Mouse (Mus musculus): ENCODE data around the gene 2010003K11Rik.

Gene 2010003K11Rik

GRCm38 (mm10) chr19:4497263-4497973 is 965 bp downstream of the 2010003K11Rik start:
- peak; percentile 68 for DNase-seq (ENCODE audit: extremely low read depth, insufficient read length, low spot score)

- DNase-seq (ENCODE audit: extremely low read depth, insufficient read length, low spot score), result no peak
Measured at GRCm38 (mm10) chr19:4496535-4497262, 1.7 kb downstream of the 2010003K11Rik start.

DNA sequence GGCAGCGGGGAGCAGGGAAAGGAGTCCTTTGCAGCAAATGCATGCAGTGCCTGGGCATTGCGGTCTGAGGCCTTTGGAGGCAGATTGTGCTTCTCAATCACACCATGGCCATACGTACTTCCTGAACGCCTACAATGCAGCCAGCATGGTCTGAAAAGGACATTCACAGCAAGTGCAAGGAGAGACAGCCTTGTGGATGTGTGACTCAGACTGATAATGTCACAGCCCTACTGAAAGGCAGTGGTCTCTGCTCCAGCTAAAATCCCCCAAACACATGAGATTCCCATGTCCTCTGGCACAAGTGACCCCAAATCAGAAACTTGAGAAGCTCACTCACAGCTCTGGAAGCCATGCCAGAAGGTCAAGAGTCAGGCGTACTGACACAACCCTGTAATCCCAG is 2.6 kb downstream of the 2010003K11Rik start:
- no peak for DNase-seq (ENCODE audit: extremely low read depth, insufficient read length, low spot score)

DNA sequence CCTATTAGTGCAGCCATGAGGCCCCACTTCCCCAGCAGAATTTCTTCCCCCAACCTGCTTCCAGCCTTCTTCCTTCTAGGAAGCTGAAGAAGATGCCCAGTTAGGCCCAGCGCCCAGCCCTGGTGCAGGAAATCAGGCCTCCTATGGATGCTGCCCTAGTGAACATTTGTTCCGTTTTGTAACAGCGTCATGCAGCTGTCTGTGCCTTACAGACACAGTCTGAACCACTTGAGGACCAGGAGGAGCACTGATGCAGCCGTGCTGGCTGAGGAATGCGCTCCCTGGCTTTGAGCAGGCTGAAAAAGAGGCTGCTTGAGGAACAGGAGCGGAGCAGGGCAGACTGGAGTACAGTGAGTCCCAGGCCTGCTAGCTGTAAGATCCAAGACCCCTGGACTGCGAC is 3.7 kb downstream of the 2010003K11Rik start:
- DNase-seq (ENCODE audit: extremely low read depth, insufficient read length, low spot score), result no peak

DNA sequence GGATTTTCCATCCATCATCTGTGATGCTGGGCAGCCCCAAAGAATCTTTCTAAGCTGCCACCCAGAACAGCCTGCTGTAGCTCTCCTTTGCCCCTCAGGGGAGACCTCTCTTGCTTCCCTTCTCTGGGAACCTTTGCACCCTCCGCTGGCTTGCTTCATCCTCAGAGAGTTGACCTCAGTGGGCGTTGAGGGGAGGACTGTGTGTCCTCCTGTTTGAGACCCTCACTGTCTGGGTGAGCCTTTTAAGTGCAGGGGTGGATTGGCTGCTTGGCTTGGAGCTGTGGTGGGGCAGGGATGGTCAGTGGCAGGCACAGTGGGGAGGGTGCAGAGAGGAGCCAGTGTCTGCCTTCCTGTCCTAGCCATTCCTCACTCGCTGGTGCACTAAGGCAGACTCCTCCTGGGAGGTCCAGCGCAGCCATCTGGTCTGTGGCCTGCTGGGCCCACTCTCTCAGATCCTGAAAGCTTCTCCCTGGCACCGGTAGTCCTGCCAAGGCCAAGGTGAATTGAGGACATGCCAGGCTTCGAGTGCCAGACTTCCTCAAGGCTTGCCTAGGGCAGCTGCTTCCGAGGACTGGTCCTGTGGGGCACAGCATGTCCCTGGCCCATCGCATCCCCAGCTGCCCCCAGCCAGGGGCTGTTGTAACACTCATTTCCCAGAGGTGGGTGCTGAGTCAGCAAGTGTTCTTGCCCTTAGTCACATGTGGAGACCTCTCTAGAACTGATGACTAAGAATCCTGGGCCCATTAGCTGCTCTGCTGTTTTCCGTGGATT is 5.7 kb downstream of the 2010003K11Rik start:
- DNase-seq (ENCODE audit: extremely low read depth, insufficient read length, low spot score), result peak; percentile 76

DNA sequence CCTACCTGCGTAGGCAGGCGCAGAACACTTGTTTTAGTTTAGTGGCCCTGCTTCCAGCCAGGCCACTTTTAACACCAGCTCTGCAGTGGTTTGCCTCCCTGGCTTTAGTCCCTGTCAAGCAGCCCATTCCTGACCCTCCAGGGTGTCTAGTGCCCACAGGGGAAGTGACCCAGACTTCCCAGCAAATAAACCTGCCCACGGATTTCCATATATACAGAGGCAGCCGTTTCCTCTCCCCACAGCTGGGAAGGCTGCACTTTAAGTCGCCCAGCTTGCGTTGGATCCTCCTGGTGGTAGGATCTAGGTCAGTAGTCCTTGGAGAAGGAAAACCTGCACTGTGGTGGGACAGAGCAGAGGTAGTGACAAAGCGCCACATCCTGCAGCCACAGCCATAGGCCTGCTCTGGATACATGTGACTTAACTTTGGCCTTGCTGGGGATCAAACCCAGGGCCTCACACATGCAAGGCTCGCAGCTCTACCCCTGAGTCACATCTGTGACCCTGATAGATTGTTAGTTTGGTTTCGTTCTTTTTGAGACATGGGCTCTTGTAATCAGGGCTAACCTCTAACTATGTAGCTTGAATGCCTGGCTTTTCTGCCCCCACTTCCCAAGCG is 7.2 kb downstream of the 2010003K11Rik start:
- no peak for DNase-seq (ENCODE audit: extremely low read depth, insufficient read length, low spot score)

DNA sequence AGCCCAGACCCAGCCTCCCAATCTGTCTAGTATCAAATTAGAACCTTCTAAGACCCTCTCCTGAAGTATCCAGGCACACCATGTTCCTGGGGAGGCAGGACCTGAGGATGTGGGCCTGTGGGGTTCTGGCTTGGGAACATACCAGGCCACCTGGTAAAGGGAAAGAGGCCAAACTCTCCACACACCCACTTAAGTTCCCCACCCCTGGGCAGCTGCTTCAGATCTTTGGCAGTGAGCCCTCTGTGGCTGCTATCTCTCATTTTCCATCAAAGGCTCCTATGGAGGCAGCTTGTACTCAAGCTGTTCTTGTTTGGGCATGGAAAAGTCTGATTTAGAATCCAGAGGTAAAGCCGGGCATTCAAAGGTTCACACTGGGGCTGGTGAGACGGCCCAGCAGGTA is 10.5 kb downstream of the 2010003K11Rik start:
- no peak for DNase-seq (ENCODE audit: extremely low read depth, insufficient read length, low spot score)

- no peak for DNase-seq (ENCODE audit: extremely low read depth, insufficient read length, low spot score)
Measured at GRCm38 (mm10) chr19:4485006-4485405, 13.4 kb downstream of the 2010003K11Rik start.

DNA sequence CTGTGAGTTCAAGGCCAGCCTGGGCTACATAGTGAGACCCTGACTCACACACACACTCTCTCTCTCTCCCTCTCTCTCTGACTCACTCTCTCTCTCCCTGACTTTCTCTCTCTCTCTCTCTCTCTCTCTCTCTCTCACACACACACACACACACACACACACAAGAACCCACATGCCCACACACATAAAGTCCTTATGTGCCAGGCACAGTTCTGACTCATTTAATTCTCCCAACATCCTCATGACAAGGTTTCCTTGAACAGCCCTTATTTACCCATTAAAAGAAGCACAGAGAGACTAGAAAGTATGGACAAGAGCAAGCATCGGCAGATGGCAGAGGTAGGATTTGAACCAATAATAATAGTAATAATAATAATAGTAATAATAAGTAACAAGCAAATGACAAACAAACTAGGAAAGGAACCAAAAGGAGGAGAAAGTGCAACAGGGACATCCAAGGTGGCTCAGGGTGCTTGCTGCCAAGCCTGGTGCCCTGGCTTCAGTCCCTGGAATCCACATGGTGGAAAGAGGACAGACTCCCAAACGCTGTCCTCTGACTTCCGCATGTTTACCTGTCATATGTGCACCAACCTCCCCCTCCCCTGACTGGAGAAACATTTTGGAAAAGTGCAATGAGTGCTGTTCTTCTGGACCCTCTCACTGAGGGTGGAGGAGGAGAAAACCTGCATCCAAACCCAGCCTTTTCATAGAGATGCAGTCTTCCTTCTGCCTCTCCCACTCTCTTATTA is 16.1 kb downstream of the 2010003K11Rik start:
- no peak for DNase-seq (ENCODE audit: extremely low read depth, insufficient read length, low spot score)

DNA sequence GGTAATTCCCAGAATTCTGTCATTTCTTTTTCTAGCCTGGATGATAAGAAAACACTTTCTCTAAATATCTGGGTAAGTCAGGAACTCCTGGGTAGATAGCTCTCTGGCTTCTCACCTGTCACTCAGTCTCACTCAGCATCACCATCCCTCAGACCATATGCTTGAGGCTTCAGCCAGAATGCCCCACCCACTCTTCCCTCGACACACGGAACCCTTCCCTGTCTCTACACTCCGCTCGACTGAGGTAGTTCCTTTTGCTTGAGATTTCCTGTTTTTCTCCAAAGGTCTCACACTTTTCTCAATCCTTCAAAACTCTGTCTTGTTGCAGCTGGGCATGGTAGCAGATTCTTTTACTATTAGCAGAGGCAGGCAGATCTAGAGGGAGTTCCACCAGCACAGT is 17.1 kb downstream of the 2010003K11Rik start:
- no peak for DNase-seq (ENCODE audit: extremely low read depth, insufficient read length, low spot score)

DNA sequence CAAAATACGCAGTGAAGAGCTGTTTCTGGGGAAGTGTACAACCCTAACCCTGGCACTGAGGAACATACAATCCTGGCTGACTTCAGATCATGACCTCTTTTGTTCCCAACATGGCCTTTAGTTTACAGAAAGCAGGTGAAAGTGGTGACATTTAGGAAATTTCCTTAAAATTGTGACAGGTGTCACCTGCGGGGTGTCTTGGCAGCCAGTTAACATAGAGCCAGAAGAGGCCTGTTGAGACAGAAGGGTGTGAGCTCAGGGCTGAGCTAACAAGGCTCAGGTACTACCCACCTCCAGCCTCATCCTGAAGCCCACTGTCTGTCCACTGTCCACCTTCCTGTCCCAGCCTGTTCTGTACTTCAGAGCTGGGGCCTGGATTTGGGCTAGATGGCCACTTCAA is 18.3 kb downstream of the 2010003K11Rik start:
- no peak for DNase-seq (ENCODE audit: extremely low read depth, insufficient read length, low spot score)

DNA sequence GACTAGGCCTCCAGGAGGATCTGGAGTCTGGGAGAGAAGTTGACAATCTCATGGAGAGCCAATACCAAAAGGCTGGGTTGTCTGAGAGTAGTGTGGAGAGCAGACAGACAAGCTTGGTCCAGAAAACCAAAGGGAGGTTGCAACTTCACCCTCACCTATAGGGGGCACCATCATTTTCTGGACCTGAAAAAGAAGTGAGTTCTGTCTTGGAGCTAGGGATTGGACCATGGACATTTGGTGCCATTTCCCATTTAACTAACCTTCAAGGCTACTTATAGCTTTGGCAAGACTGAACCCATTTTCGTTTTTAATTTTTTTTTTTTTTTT is 20.2 kb downstream of the 2010003K11Rik start:
- DNase-seq (ENCODE audit: extremely low read depth, insufficient read length, low spot score), result no peak

DNA sequence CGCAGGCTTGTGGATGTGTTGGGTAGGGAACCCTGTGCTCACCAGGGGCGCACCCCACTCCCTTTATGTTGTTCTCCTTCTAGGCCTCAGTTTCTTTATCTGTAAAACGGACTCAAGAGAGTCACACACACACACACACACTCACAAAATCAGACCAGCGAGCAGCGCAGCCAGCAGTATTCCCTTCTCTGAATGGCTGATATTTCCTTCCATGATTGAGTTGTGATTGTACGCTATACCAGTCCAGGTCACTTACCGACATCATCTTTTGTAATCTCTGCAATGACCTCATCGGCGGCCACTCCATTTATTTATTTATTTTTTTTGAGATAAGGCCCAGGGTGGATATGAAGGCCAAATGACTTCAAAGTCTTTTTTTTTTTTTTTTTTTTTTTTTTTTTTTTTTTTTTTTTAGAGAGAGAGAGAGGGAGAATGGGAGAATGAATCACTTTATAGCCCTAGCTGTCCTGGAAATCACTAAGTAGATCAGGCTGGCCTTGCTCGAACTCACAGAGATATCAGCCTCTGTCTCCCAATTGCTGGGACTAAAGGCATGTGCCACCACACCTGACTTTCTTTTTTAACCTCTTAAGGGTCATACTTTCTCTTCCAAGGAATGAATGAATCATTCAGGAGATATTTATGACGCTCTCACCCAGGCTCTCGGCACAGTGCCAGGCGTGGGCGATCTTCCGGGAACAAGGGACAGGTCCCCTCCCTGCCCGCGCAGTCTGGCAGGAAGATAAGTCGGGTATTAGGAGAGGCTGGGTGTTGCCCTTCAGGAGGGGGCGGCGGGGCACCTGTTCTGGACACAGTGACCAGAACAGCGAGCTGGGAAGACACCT is 20.8 kb downstream of the 2010003K11Rik start, which contains the start of gene Syt12:
Gene Syt12 (minus strand): TSS at position 103 of the 845 bp plus-strand sequence.
- peak; percentile 62 for DNase-seq (ENCODE audit: extremely low read depth, insufficient read length, low spot score)

- no peak for DNase-seq (ENCODE audit: extremely low read depth, insufficient read length, low spot score)
Measured at GRCm38 (mm10) chr19:4476601-4477257, 21.7 kb downstream of the 2010003K11Rik start.

DNA sequence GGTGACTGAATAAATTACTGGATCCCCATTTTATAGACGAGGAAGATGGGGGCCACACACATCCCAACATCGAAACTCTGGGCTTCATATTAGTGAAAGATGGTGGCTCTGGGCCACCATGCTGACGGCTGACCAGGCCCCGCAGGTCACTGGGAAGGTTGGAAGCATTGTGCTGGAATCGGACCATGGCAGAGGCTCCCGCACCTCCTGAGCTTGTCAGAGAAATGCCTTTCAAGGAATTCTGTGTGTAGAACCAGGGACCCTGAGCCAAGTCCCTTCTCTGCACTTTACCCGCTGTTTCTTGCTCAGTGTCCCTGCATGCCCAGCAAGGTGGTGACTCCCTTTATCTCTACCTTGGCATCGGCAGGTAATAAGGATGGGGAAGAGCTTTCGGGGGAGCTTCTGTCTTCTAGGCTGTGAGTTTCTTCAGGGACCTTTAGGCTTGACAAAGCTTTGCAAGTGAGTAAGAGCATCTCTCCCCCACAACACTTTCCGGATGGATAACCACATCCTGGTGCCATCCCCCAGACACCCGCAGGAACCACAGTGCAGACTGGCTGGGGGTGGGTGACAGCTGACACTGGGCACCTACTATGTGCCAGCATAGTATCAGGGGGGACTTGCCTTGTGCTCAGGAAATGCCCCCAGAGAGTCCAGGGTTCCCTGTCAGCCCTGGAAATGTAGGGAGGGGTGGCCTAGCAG is 23.0 kb downstream of the 2010003K11Rik start:
- DNase-seq (ENCODE audit: extremely low read depth, insufficient read length, low spot score), result no peak

- DNase-seq (ENCODE audit: extremely low read depth, insufficient read length, low spot score), result no peak
Measured at GRCm38 (mm10) chr19:4474739-4475138, 23.6 kb downstream of the 2010003K11Rik start.

GRCm38 (mm10) chr19:4473549-4473948 is 24.8 kb downstream of the 2010003K11Rik start:
- no peak for DNase-seq (ENCODE audit: extremely low read depth, insufficient read length, low spot score)

GRCm38 (mm10) chr19:4468363-4468762 is 30.0 kb downstream of the 2010003K11Rik start:
- DNase-seq (ENCODE audit: extremely low read depth, insufficient read length, low spot score), result no peak
